Mouse (Mus musculus) adrenal gland, adult 2 months (tissue): ENCODE results near the gene Cyb5d1. TPM values are rescaled to one million over a fixed set of nuclear protein-coding genes. Genes with fewer than 3 reads are reported as not detected.
A peak's percentile ranks its signal among the peaks of the same experiment; 100 is the strongest.

Experiments used
- DNase-seq: peaks from one replicate; pipeline ENCODE4 v3.0.0; 2021
- polyA plus RNA-seq: library from polyadenylated mRNA; depleted of rRNA; stranded (reverse); fragments of >200 nt; gene quantifications from 2 replicates; pipeline ENCODE4 v1.2.3, GENCODE M21; 2012
- total RNA-seq, 2 experiments: library from RNA; stranded (reverse); gene quantifications; 2 replicates each; pipeline ENCODE4 v1.2.3; 2021

Gene Cyb5d1
- total and polyA plus RNA-seq, 3 experiments: 10.7 to 59.7 (median 44.2) TPM

GRCm38 (mm10) chr11:69382478-69383105, 12.8 kb downstream of the Cyb5d1 start:
- DNase-seq: peak; percentile 51

GRCm38 (mm10) chr11:69381356-69381755, 14.1 kb downstream of the Cyb5d1 start:
- DNase-seq: no peak

GRCm38 (mm10) chr11:69379600-69379999, 15.8 kb downstream of the Cyb5d1 start:
- DNase-seq: no peak

- DNase-seq: no peak
Observed at GRCm38 (mm10) chr11:69377766-69378165, 17.7 kb downstream of the Cyb5d1 start.

- DNase-seq: no peak
Observed at GRCm38 (mm10) chr11:69375646-69376045, 19.8 kb downstream of the Cyb5d1 start.

- no peak for DNase-seq
Observed at GRCm38 (mm10) chr11:69373223-69373965, 22.0 kb downstream of the Cyb5d1 start.

GRCm38 (mm10) chr11:69372780-69373170, 22.7 kb downstream of the Cyb5d1 start:
- DNase-seq: no peak

GRCm38 (mm10) chr11:69372056-69372779, 23.2 kb downstream of the Cyb5d1 start:
- peak; percentile 22 for DNase-seq

- no peak for DNase-seq
Observed at GRCm38 (mm10) chr11:69371601-69372000, 23.8 kb downstream of the Cyb5d1 start.

- peak; percentile 16 for DNase-seq
Observed at GRCm38 (mm10) chr11:69370817-69371215, 24.6 kb downstream of the Cyb5d1 start.

- no peak for DNase-seq
Observed at GRCm38 (mm10) chr11:69369990-69370816, 25.2 kb downstream of the Cyb5d1 start.

GRCm38 (mm10) chr11:69369215-69369989, 26.0 kb downstream of the Cyb5d1 start, which contains the start of gene Chd3:
Gene Chd3, minus strand, starts transcription at chr11:69369406.
- DNase-seq: no peak

GRCm38 (mm10) chr11:69368356-69369214, 26.8 kb downstream of the Cyb5d1 start:
- DNase-seq: peak; percentile 73

GRCm38 (mm10) chr11:69367616-69368355, 27.6 kb downstream of the Cyb5d1 start:
- peak; percentile 61 for DNase-seq

- DNase-seq: peak; percentile 50
Observed at GRCm38 (mm10) chr11:69366855-69367615, 28.4 kb downstream of the Cyb5d1 start.

GRCm38 (mm10) chr11:69366157-69366854, 29.1 kb downstream of the Cyb5d1 start:
- DNase-seq: peak; percentile 97

- DNase-seq: no peak
Observed at GRCm38 (mm10) chr11:69365722-69366121, 29.7 kb downstream of the Cyb5d1 start.

- peak; percentile 96 for DNase-seq
Observed at GRCm38 (mm10) chr11:69364910-69365309, 30.5 kb downstream of the Cyb5d1 start.
